Mouse (Mus musculus): ENCODE data around the gene Fam160b1.

DNA sequence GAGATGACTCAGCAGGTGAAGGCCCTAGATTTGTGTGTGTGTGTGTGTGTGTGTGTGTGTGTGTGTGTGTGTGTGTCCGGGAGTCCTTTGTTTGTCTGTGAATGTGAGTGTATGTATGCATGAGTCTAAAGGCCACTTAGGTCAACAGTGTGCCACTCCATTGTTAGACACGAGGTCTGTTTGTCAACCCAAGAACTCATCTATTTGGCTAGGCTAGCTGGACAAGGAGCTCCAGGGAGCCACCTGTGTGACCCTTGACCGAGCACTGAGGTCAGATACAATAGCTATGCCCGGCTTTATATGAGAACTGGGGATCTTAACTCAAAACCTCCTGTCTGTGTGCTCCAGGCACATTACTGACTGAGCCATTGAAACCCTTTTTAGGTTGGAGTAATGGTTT is 38.0 kb upstream of the Fam160b1 start:
- TF ChIP-seq MEF2A (IDR thresholded peaks at IDR 0.05; ENCODE audit: borderline replicate concordance, low read depth, low read length): no peak
- TF ChIP-seq POLR2A (IDR thresholded peaks at IDR 0.05; ENCODE audit: low read depth, low read length): no peak
- TF ChIP-seq TCF12 (IDR thresholded peaks at IDR 0.05; ENCODE audit: low read depth, low read length): no peak
- TF ChIP-seq USF1 (IDR thresholded peaks at IDR 0.05; ENCODE audit: low read depth, low read length): no peak
- no peak for TF ChIP-seq CTCF (conservative IDR thresholded peaks at IDR 0.05 in 1 of 2, IDR thresholded peaks at IDR 0.05 in 1 of 2; ENCODE audit: low read depth in 2 of 2, low read length in 2 of 2)
- no peak for TF ChIP-seq HCFC1 (IDR thresholded peaks at IDR 0.05; ENCODE audit: low read depth, low read length)
- no peak for TF ChIP-seq E2F4 (IDR thresholded peaks at IDR 0.05; ENCODE audit: insufficient replicate concordance, low read depth, low read length)
- no peak for TF ChIP-seq UBTF (IDR thresholded peaks at IDR 0.05; ENCODE audit: low read depth, low read length)
- TF ChIP-seq MAFK (IDR thresholded peaks at IDR 0.05; ENCODE audit: insufficient replicate concordance, low read length): no peak
- no peak for TF ChIP-seq CHD1 (IDR thresholded peaks at IDR 0.05; ENCODE audit: low read depth, low read length)
